ENCODE assay signal across 9 mouse cellular contexts in genomic region chr3:37673513-37674261, GRCm38 (mm10). TPM values are rescaled to one million over a fixed set of nuclear protein-coding genes. Genes with fewer than 3 reads are reported as not detected.
DNase-seq lines count a peak whose midpoint lies in the region; ATAC-seq and TF ChIP-seq lines count a peak whose summit lies in the region.
"Had no signal": no experiment of that assay in that cellular context is flagged by ENCODE, and none has a peak within 500 bp of the region (broad histone marks: within the 10 kb centered on the region; RNA-seq: fewer than 3 reads in every experiment).

No protein-coding gene starts in this region.

- DNase-seq in brain, embryonic 14.5 days (ENCODE audit: low read depth): peak; percentile 71
- DNase-seq in frontal cortex, postnatal 14 days (ENCODE audit: low spot score in 2 of 2): no peak
- DNase-seq in gastrocnemius, postnatal 4 days (ENCODE audit: low spot score in 2 of 2): no peak
- no peak for DNase-seq in right cerebral cortex, postnatal 10 days (ENCODE audit: low spot score in 2 of 2)

- TF ChIP-seq POLR2A in brain, embryonic 14.5 days (IDR thresholded peaks at IDR 0.05; ENCODE audit: borderline replicate concordance, extremely low read depth, insufficient read depth, insufficient read length, poor library complexity, severe bottlenecking): no peak

- peaks cover 11% of the 10 kb centered on the region for H3K9me3 ChIP-seq in kidney, embryonic 15.5 days (replicated peaks)
- H3K9me3 ChIP-seq in kidney, embryonic 14.5 days (ENCODE audit: control insufficient read depth, low read length): peaks cover 10% of the 10 kb centered on the region
- H3K9me3 ChIP-seq in hindbrain, embryonic 16.5 days (ENCODE audit: control insufficient read depth, low read length): peaks cover 11% of the 10 kb centered on the region
- H3K9me3 ChIP-seq in neural tube, embryonic 14.5 days (ENCODE audit: control insufficient read depth, low read length): peaks cover 3% of the 10 kb centered on the region; the same call in 1 of the 2 replicates

- no peak overlapping the region for H3K27ac ChIP-seq in kidney, embryonic 15.5 days
- H3K27ac ChIP-seq in kidney, embryonic 14.5 days (ENCODE audit: low read depth, low read length): no peak overlapping the region
- no peak overlapping the region for H3K27ac ChIP-seq in hindbrain, embryonic 16.5 days (ENCODE audit: low read depth, low read length)
- H3K27ac ChIP-seq in neural tube, embryonic 14.5 days (ENCODE audit: low read depth, low read length): no peak overlapping the region
- H3K27ac ChIP-seq: liver, embryonic 14.5 days had no signal

- ATAC-seq in kidney, embryonic 15.5 days (replicated peaks; ENCODE audit: low FRiP score): 0 out of 2 replicates have a peak, but pooled peaks have one; percentile 25
- no peak for ATAC-seq in kidney, embryonic 14.5 days (ENCODE audit: low FRiP score, low TSS enrichment)
- peak; percentile 81; the same call in 1 of the 2 replicates for ATAC-seq in hindbrain, embryonic 16.5 days
- peak; percentile 76; the same call in 1 of the 2 replicates for ATAC-seq in neural tube, embryonic 14.5 days (ENCODE audit: low read depth)

- peaks cover 10% of the 10 kb centered on the region for H3K36me3 ChIP-seq in kidney, embryonic 15.5 days
- H3K36me3 ChIP-seq in kidney, embryonic 14.5 days (ENCODE audit: control insufficient read depth, insufficient read depth, low read length): no peaks in the 10 kb centered on the region
- no peaks in the 10 kb centered on the region for H3K36me3 ChIP-seq in hindbrain, embryonic 16.5 days (ENCODE audit: control insufficient read depth, insufficient read depth, low read length)
- no peaks in the 10 kb centered on the region for H3K36me3 ChIP-seq in neural tube, embryonic 14.5 days (ENCODE audit: control insufficient read depth, insufficient read depth, low read length)

- peaks cover 30% of the 10 kb centered on the region for H3K4me1 ChIP-seq in kidney, embryonic 15.5 days
- peaks cover 24% of the 10 kb centered on the region for H3K4me1 ChIP-seq in kidney, embryonic 14.5 days (ENCODE audit: control insufficient read depth, insufficient read depth, low read length)
- peaks cover 12% of the 10 kb centered on the region for H3K4me1 ChIP-seq in hindbrain, embryonic 16.5 days (ENCODE audit: control insufficient read depth, insufficient read depth, low read depth, low read length)
- H3K4me1 ChIP-seq in neural tube, embryonic 14.5 days (ENCODE audit: control insufficient read depth, insufficient read depth, low read length): peaks cover 9% of the 10 kb centered on the region; the same call in 1 of the 2 replicates

- no peak overlapping the region for H3K9ac ChIP-seq in kidney, embryonic 15.5 days
- H3K9ac ChIP-seq in kidney, embryonic 14.5 days (ENCODE audit: low read depth, low read length): no peak overlapping the region
- no peak overlapping the region for H3K9ac ChIP-seq in hindbrain, embryonic 16.5 days (ENCODE audit: low read depth, low read length)
- H3K9ac ChIP-seq in neural tube, embryonic 14.5 days (replicated peaks; ENCODE audit: low read depth, low read length): no peak overlapping the region
- H3K9ac ChIP-seq: liver, embryonic 14.5 days had no signal

- H3K4me3 ChIP-seq in kidney, embryonic 15.5 days (replicated peaks): no peak overlapping the region
- H3K4me3 ChIP-seq in kidney, embryonic 14.5 days (ENCODE audit: low read length): no peak overlapping the region
- H3K4me3 ChIP-seq in hindbrain, embryonic 16.5 days (ENCODE audit: low read length): no peak overlapping the region
- H3K4me3 ChIP-seq in neural tube, embryonic 14.5 days (ENCODE audit: low read depth, low read length): no peak overlapping the region

- no peak for TF ChIP-seq CTCF in brain, embryonic 14.5 days (IDR thresholded peaks at IDR 0.05; ENCODE audit: borderline replicate concordance, extremely low read depth, insufficient read depth, insufficient read length)

- H3K4me2 ChIP-seq in kidney, embryonic 15.5 days: no peak overlapping the region
- H3K4me2 ChIP-seq in kidney, embryonic 14.5 days (replicated peaks; ENCODE audit: low read depth, low read length): no peak overlapping the region
- no peak overlapping the region for H3K4me2 ChIP-seq in hindbrain, embryonic 16.5 days (ENCODE audit: low read length)
- H3K4me2 ChIP-seq in neural tube, embryonic 14.5 days (ENCODE audit: low read depth, low read length): no peak overlapping the region

- H3K27me3 ChIP-seq in kidney, embryonic 15.5 days: no peaks in the 10 kb centered on the region
- no peaks in the 10 kb centered on the region for H3K27me3 ChIP-seq in kidney, embryonic 14.5 days (ENCODE audit: control insufficient read depth, insufficient read depth, low read length)
- no peaks in the 10 kb centered on the region for H3K27me3 ChIP-seq in hindbrain, embryonic 16.5 days (replicated peaks; ENCODE audit: control insufficient read depth, insufficient read depth, low read length)
- no peaks in the 10 kb centered on the region for H3K27me3 ChIP-seq in neural tube, embryonic 14.5 days (ENCODE audit: control insufficient read depth, insufficient read depth, low read length)

- WGBS in kidney, embryonic 15.5 days: 58% methylated on average over 13 of the region's 13 CpGs
- WGBS in kidney, embryonic 14.5 days: 61% methylated on average over 13 of the region's 13 CpGs
- WGBS in hindbrain, embryonic 16.5 days: 33% methylated on average over 13 of the region's 13 CpGs
- WGBS in neural tube, embryonic 14.5 days: 41% methylated on average over 13 of the region's 13 CpGs

RNA-seq across cellular contexts. Expression of gene Spry1, which starts 33.9 kb away (rescaled TPM):
- polyA plus RNA-seq in kidney, embryonic 15.5 days (2015; fragmentation: Nextera tagmentation; extraction: Ambion mirVana): 36.2 and 38.7 TPM in 2 replicates
- polyA plus RNA-seq in kidney, embryonic 14.5 days (2014; fragmentation: Nextera tagmentation; extraction: Ambion mirVana): 41.7 and 49.8 TPM in 2 replicates
- polyA plus RNA-seq in brain, embryonic 14.5 days (2012; rRNA removed): 17.8 and 20.2 TPM in 2 replicates
- polyA plus RNA-seq in hindbrain, embryonic 16.5 days (2015; fragmentation: Nextera tagmentation; extraction: Ambion mirVana): 6.4 and 6.9 TPM in 2 replicates
- 5.0 and 5.1 TPM in 2 replicates for polyA plus RNA-seq in neural tube, embryonic 14.5 days (2014; fragmentation: Nextera tagmentation; extraction: Ambion mirVana)
- 10 to 100 TPM; 67.4 to 74.2 TPM for total RNA-seq in gastrocnemius, postnatal 4 days (2021)

RNA-seq across cellular contexts. Expression of gene Gm5148, which starts 50.6 kb away (rescaled TPM):
- 8.1 and 8.2 TPM in 2 replicates for polyA plus RNA-seq in kidney, embryonic 15.5 days (2015; fragmentation: Nextera tagmentation; extraction: Ambion mirVana)
- 8.1 and 9.4 TPM in 2 replicates for polyA plus RNA-seq in kidney, embryonic 14.5 days (2014; fragmentation: Nextera tagmentation; extraction: Ambion mirVana)
- polyA plus RNA-seq in brain, embryonic 14.5 days (2012; rRNA removed): 12.4 and 12.9 TPM in 2 replicates
- 12.7 and 14.0 TPM in 2 replicates for polyA plus RNA-seq in hindbrain, embryonic 16.5 days (2015; fragmentation: Nextera tagmentation; extraction: Ambion mirVana)
- 9.7 and 15.4 TPM in 2 replicates for polyA plus RNA-seq in neural tube, embryonic 14.5 days (2014; fragmentation: Nextera tagmentation; extraction: Ambion mirVana)
- under 1 TPM in 1 of 2 experiments, not detected in 1; 0.21 TPM for total RNA-seq in gastrocnemius, postnatal 4 days (2021)
